Mouse (Mus musculus) C2C12 (cell line): ENCODE results near the gene Onecut1.

Experiments
- CTCF ChIP-seq: IDR thresholded peaks from one replicate; pipeline ENCODE4 v1.5.1; 2011; ENCODE audit not compliant: control insufficient read depth, insufficient read depth, insufficient read length
- MYOG ChIP-seq: IDR thresholded peaks from one replicate; pipeline ENCODE4 v1.6.1; 2011; ENCODE audit not compliant: control insufficient read depth, insufficient read length; ENCODE audit errors: extremely low read depth
- USF1 ChIP-seq: IDR thresholded peaks from one replicate; pipeline ENCODE4 v1.6.1; 2011; ENCODE audit warnings: low read depth, mild to moderate bottlenecking, control low read depth, moderate library complexity

DNA sequence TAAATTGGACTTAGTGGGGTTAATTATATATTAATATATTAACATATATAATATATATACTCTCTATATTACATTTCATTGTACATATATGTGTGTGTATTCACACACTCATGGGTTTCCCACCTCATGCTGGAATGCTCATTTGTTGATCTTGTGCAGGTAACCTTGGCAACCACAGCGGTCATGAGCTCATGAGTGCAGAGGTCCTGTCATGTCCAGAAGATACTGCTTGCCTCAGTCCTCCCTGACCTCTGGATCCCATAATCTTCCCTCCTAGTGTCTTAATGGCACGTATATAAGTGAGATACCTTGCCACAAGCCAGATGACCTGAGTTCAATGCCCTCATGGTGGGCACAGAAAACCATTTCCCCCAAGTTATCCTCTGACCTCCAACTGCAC is 16.0 kb downstream of the Onecut1 start:
- TF ChIP-seq USF1 (no peak), CTCF (no peak), MYOG (no peak)
